Mouse (Mus musculus) limb, embryonic 13.5 days (tissue): ENCODE data around the gene Rsph3b. TPM values are rescaled to one million over a fixed set of nuclear protein-coding genes. Genes with fewer than 3 reads are reported as not detected.

Source experiments
- microRNA-seq: library from miRNA; unstranded; fragments of <30 nt; microRNA quantifications from one replicate; pipeline ENCODE4, GENCODE M21; 2016
- polyA plus RNA-seq: library from polyadenylated mRNA; unstranded; fragments of >200 nt; fragmentation: Nextera tagmentation; extraction: Ambion mirVana; gene quantifications from 2 replicates; pipeline ENCODE4 v1.2.1, GENCODE M21; 2015

Gene Rsph3b
- polyA plus RNA-seq, 1 experiment from 2014 or later = 42.9 TPM

Small RNAs within 50 kb of the gene (microRNA-seq; reads per million reads assigned to microRNA genes)
- not detected for gene Mir692-1

Other genes with a start within 250 kb of the Rsph3b start
- gene Ezr, start 165.9 kb downstream of the Rsph3b start, polyA plus RNA-seq = 47.5 and 51.9 TPM in 2 replicates
- gene Tagap1, start 12.5 kb upstream of the Rsph3b start, polyA plus RNA-seq = 61.3 and 61.8 TPM in 2 replicates
- gene Rnaset2b, start 22.0 kb upstream of the Rsph3b start, polyA plus RNA-seq = 185 and 192 TPM in 2 replicates
- 0.23 and 0.32 TPM in 2 replicates for gene Gm49721, start 30.2 kb upstream of the Rsph3b start, polyA plus RNA-seq
- gene Gm1604a, start 76.9 kb upstream of the Rsph3b start, polyA plus RNA-seq = not detected in 2 replicates
- gene Rps6ka2, start 221.4 kb upstream of the Rsph3b start, polyA plus RNA-seq = 14.6 and 16.0 TPM in 2 replicates